Mouse (Mus musculus): ENCODE results near the gene Ksr1. TPM values are rescaled to one million over a fixed set of nuclear protein-coding genes. Genes with fewer than 3 reads are reported as not detected.
A peak's percentile ranks its signal among the peaks of the same experiment; 100 is the strongest.

Gene Ksr1
- total RNA-seq, 2 experiments from 2014 or later: 5.4 to 10.6 TPM

DNA sequence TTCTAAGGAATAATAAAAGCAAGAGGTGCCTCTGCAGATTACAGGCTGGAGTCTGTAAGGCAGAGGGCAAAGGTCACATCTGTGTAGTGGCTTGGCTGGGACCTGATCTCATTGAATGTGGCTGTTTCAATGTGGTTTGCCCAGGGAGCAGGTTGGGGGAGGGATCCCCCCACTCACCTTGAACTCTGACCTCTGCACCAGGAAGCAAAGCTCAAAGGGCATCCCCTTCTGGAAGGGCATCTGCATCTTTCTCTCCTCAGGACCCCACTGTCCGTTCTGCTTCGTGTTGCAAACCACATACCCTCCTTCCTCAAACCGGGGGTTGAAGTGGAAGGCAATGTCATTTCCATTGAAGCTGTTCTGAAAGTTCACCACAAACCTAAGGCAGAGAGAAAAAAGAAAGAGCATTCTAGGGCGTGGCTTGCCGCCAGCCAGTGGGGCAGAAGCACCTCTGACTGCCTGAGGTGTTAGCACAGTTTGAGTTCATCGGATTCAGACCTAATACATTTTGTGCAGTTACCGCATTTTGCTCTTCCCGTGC, 173.3 kb downstream of the Ksr1 start:
- no peak for ATAC-seq (replicated peaks; ENCODE audit: low FRiP score, low TSS enrichment, poor library complexity, severe bottlenecking)

DNA sequence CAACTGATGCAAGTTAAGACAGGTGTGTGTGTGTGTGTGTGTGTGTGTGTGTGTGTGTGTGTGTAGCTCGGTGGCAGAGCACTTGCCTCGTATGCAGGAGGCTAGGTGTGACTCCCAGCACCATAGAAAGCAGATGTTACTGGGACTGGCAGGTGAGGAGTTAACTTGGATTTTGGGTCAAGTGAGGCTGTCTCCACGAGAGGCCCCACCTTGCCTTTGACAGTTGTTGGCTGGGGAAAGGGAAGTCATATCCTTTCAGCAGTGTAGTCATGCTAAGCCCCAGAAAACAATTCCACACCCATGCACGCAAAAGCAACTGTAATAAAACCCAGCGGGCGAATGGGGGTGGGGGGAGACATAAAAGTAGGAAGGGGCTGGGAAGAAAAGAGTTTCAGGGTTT, 173.9 kb downstream of the Ksr1 start:
- ATAC-seq (replicated peaks; ENCODE audit: low FRiP score, low TSS enrichment, poor library complexity, severe bottlenecking): no peak

DNA sequence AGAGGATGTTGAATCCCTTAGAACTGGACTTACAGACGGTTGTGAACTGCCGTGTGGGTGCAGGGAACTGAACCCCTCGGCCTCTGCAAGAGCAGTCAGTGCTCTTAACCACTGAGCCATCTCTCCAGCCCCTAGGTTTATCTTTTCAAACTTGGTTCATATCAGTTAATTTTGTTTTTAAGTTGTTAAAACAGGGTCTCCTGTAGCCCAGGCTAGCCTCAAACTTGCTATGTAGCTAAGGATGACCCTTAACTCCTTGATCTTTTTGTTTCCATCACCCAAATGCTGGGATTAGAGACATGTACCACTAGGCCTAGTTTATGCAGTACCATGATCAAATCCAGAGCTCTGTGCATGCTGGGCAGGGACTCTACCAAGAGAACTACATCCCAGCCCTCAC, 174.5 kb downstream of the Ksr1 start:
- no peak for ATAC-seq (replicated peaks; ENCODE audit: low FRiP score, low TSS enrichment, poor library complexity, severe bottlenecking)

DNA sequence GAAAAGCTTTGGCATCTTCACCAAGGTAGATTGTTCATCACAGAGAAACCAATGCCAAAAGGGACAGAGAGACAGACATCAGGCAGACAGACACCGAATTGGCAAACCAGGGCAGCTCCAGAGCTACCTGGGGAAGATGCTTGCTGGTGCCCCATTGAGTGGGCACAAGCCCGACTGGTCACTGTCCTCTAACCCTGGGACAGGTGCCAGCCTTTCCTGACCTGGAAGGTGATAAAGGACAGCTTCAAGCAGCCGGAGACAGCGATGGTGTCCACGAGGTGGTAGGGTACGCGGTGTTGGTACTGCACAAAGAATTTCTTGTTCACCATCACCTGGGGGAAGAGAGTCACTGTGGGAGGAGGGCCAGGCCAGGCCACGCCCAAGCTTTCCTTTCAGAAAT, 175.1 kb downstream of the Ksr1 start:
- no peak for ATAC-seq (replicated peaks; ENCODE audit: low FRiP score, low TSS enrichment, poor library complexity, severe bottlenecking)

DNA sequence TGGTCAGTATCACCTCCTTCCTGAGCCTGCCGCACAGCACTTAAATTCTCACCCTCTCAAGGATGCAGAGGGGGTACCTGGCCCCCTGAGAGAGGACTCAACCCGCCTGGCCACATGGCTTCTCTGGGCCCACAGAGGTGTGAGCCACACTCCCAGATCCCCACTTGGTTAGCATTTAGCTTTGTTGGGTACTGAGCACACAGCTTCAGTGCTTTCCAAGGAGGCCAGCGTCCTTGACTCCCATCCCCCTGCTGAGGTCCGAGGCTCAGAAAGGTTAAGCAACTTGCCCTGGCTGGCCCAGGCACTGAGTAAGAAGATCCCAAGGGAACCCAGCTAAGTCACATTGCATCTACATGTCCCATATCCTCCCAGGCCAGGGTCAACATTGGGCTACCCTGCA, 178.1 kb downstream of the Ksr1 start:
- no peak for ATAC-seq (replicated peaks; ENCODE audit: low FRiP score, low TSS enrichment, poor library complexity, severe bottlenecking)

DNA sequence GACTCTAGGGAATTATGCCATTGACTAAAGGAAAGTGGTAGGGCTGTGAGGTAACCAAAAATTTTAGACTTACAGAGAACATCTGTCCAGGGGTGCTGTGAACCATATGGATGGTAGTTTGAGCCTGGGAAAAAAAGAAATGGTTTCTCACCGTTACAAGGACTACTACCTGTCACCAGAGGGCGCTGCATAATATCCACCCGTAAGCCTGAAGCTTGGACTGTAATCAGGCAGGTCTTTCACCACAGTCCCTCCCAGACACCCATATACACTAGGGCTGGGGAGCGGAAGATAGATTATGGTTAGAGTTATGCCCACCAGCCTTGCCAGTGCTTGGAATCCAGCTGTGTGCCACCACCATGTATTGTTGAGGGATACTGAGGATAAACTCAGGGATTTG, 178.8 kb downstream of the Ksr1 start:
- peak; percentile 73 for ATAC-seq (replicated peaks; ENCODE audit: low FRiP score, low TSS enrichment, poor library complexity, severe bottlenecking)

Other genes starting within 250 kb of the Ksr1 start
- not detected in 2 replicates for gene Nos2, start 225.6 kb downstream of the Ksr1 start, total RNA-seq (2014; fragmentation: Nextera tagmentation)
- not detected in 2 replicates for gene Nos2, start 225.6 kb downstream of the Ksr1 start, total RNA-seq (2017)
- 535 and 677 TPM in 2 replicates for gene Lgals9, start 161.5 kb downstream of the Ksr1 start, total RNA-seq (2014; fragmentation: Nextera tagmentation)
- gene Lgals9, start 161.5 kb downstream of the Ksr1 start, total RNA-seq (2017): 135 and 231 TPM in 2 replicates
- 45.0 and 45.9 TPM in 2 replicates for gene Wsb1, start 108.3 kb upstream of the Ksr1 start, total RNA-seq (2014; fragmentation: Nextera tagmentation)
- gene Wsb1, start 108.3 kb upstream of the Ksr1 start, total RNA-seq (2017): 45.1 and 57.4 TPM in 2 replicates
- not detected in 2 replicates for gene Gm9964, start 150.5 kb upstream of the Ksr1 start, total RNA-seq (2014; fragmentation: Nextera tagmentation)
- not detected in 2 replicates for gene Gm9964, start 150.5 kb upstream of the Ksr1 start, total RNA-seq (2017)
- gene Nf1, start 193.3 kb upstream of the Ksr1 start, total RNA-seq (2014; fragmentation: Nextera tagmentation): 23.3 and 27.5 TPM in 2 replicates
- 10.6 and 11.7 TPM in 2 replicates for gene Nf1, start 193.3 kb upstream of the Ksr1 start, total RNA-seq (2017)

Data from megakaryocyte-erythroid progenitor cell, adult 5-6 weeks (primary cell).